Mouse (Mus musculus) cerebellum, adult 2 months (tissue): ENCODE measurements around the gene Fam131b.

Source experiments
- CTCF ChIP-seq: fragments of 200-500 bp; IDR thresholded peaks from 2 replicates; pipeline ENCODE4 v1.5.1; 2011; ENCODE audit warnings: low read depth, mild to moderate bottlenecking, control low read depth, low read length, moderate library complexity, borderline replicate concordance; ENCODE audit not compliant: insufficient read depth
- POLR2A ChIP-seq: fragments of 200-500 bp; IDR thresholded peaks from 2 replicates; pipeline ENCODE4 v1.6.1; 2011; ENCODE audit warnings: low read length, control low read depth, borderline replicate concordance; ENCODE audit not compliant: insufficient read depth

GRCm38 (mm10) chr6:42324482-42325267 is at the start of gene Fam131b:
- TF ChIP-seq CTCF = no peak
- peak; percentile 61 for TF ChIP-seq POLR2A
